Mouse (Mus musculus) heart, adult 2 months (tissue): ENCODE measurements around the gene Brcc3. TPM values are rescaled to one million over a fixed set of nuclear protein-coding genes. Genes with fewer than 3 reads are reported as not detected.

Source experiments
- DNase-seq, 2 experiments: peaks; one replicate each; pipeline ENCODE4 v3.0.0; 2021
- H3K27ac ChIP-seq: fragments of 200-600 bp; 2 replicates; pipeline ENCODE4 v1.8.1; 2022
- H3K27me3 ChIP-seq: fragments of 200-500 bp; 2 replicates; pipeline ENCODE4 v1.6.1; 2012; ENCODE audit warnings: mild to moderate bottlenecking, low read length, inconsistent platforms, mixed read lengths; ENCODE audit not compliant: control insufficient read depth, insufficient read depth
- H3K36me3 ChIP-seq: fragments of 200-500 bp; 2 replicates; pipeline ENCODE4 v1.6.1; 2012; ENCODE audit warnings: low read length, inconsistent platforms; ENCODE audit not compliant: control insufficient read depth, insufficient read depth
- H3K4me1 ChIP-seq: fragments of 200-500 bp; 2 replicates; pipeline ENCODE4 v1.6.1; 2011; ENCODE audit warnings: low read length; ENCODE audit not compliant: control insufficient read depth, insufficient read depth
- H3K4me3 ChIP-seq: fragments of 200-600 bp; 2 replicates; pipeline ENCODE4 v1.8.1; 2022
- H3K79me2 ChIP-seq: fragments of 200-500 bp; replicated peaks from 2 replicates; pipeline ENCODE4 v1.6.1; 2012; ENCODE audit warnings: mild to moderate bottlenecking, inconsistent platforms, low read length, moderate library complexity, mixed read lengths; ENCODE audit not compliant: control insufficient read depth, insufficient read depth
- H3K9ac ChIP-seq: fragments of 200-500 bp; 2 replicates; pipeline ENCODE4 v1.6.1; 2012; ENCODE audit warnings: low read depth, mild to moderate bottlenecking, control low read depth, inconsistent platforms, low read length, mixed read lengths
- CTCF ChIP-seq: fragments of 200-600 bp; IDR thresholded peaks from 2 replicates; pipeline ENCODE4 v1.8.1; 2022; ENCODE audit warnings: antibody characterized with exemption, mild to moderate bottlenecking, moderate library complexity
- EP300 ChIP-seq: fragments of 200-500 bp; IDR thresholded peaks from 2 replicates; pipeline ENCODE4 v1.6.1; 2011; ENCODE audit warnings: low read depth, low read length, control low read depth; ENCODE audit not compliant: insufficient read depth
- POLR2A ChIP-seq: fragments of 200-500 bp; IDR thresholded peaks from 2 replicates; pipeline ENCODE4 v1.6.1; 2011; ENCODE audit warnings: mild to moderate bottlenecking, low read depth, low read length, control low read depth; ENCODE audit not compliant: insufficient read depth
- WGBS: fragments of 180-500 bp; shearing (Covaris S2); methylation state at CpG from one replicate; pipeline ENCODE4 v1.1.7; 2018; 5-methylcytosine and 5-hydroxymethylcytosine counted together
- intact Hi-C: fragments of 180-260 bp; cut with DNase I; formaldehyde crosslinking; loops from one replicate; pipeline ENCODE4 v1.15.1; 2025
- long read RNA-seq: library from polyadenylated mRNA; stranded (forward); transcript quantifications from one replicate; pipeline ENCODE4 v2.0.0, GENCODE M21; 2021
- polyA plus RNA-seq: library from polyadenylated mRNA; depleted of rRNA; stranded (reverse); fragments of >200 nt; gene quantifications from 2 replicates; pipeline ENCODE4 v1.2.3, GENCODE M21; 2012; rRNA removed
- total RNA-seq, 2 experiments: library from RNA; stranded (reverse); gene quantifications; 2 replicates each; pipeline ENCODE4 v1.2.3; 2021

The Brcc3 gene
- 10 to 100 TPM; 23.9 to 28.6 TPM for total RNA-seq
- 9.7 and 23.4 TPM in 2 replicates for polyA plus RNA-seq
- long read RNA-seq, result 0 reads

GRCm38 (mm10) chrX:75415936-75416785 lies at the start of gene Brcc3, which contains the start of the genes Cmc4 and Mtcp1:
Gene Brcc3 (plus strand): TSS chrX:75416628.
Gene Cmc4 (minus strand): TSS chrX:75416584.
Gene Mtcp1 (minus strand): TSS chrX:75416588.
- H3K36me3 ChIP-seq, result no peaks in the 10 kb centered on the region; the same call in 1 of the 2 replicates
- TF ChIP-seq CTCF (no peak), EP300 (no peak), POLR2A (peak; percentile 91)
- DNase-seq, result peak; percentile 87 to 93
- peak within 1 kb of the TSS; percentile 77 for H3K27ac ChIP-seq
- H3K79me2 ChIP-seq, result no peaks in the 10 kb centered on the region
- 11% methylated on average over 51 of the region's 52 CpGs for whole genome bisulfite sequencing
- H3K4me3 ChIP-seq, result peak within 1 kb of the TSS; percentile 64
- peak within 1 kb of the TSS; percentile 97 for H3K9ac ChIP-seq
- H3K27me3 ChIP-seq, result no peaks in the 10 kb centered on the region
- no peaks in the 10 kb centered on the region for H3K4me1 ChIP-seq
- intact Hi-C loops, result loop anchor here (2.0 to 10.0 kb wide), 2 partner anchors 33 to 99 kb away; partner anchors contain the start of genes F8, Fundc2 and Vbp1

GRCm38 (mm10) chrX:75370197-75370596 lies 46.2 kb upstream of the Brcc3 start:
- Histone ChIP-seq H3K79me2 (no peaks in the 10 kb centered on the region), H3K27me3 (no peaks in the 10 kb centered on the region), H3K36me3 (no peaks in the 10 kb centered on the region), H3K4me1 (no peaks in the 10 kb centered on the region; the same call in 1 of the 2 replicates), H3K27ac (no peak overlapping the region), H3K4me3 (no peak overlapping the region), H3K9ac (no peak overlapping the region)
- intact Hi-C loops, result no loop called here
- no peak for DNase-seq
- TF ChIP-seq POLR2A, result no peak
- TF ChIP-seq EP300, result no peak
- no peak for TF ChIP-seq CTCF

GRCm38 (mm10) chrX:75372666-75373425 lies 43.6 kb upstream of the Brcc3 start:
- 36% methylated on average over 2 of the region's 2 CpGs for WGBS
- no peak for DNase-seq

GRCm38 (mm10) chrX:75376815-75377214 lies 39.6 kb upstream of the Brcc3 start:
- intact Hi-C loops, result no loop called here
- Histone ChIP-seq H3K9ac (no peak overlapping the region), H3K4me3 (no peak overlapping the region), H3K27ac (no peak overlapping the region), H3K79me2 (no peaks in the 10 kb centered on the region), H3K27me3 (no peaks in the 10 kb centered on the region), H3K36me3 (no peaks in the 10 kb centered on the region), H3K4me1 (peaks cover 1% of the 10 kb centered on the region)
- DNase-seq, result no peak
- TF ChIP-seq CTCF (no peak), EP300 (no peak)

More at GRCm38 (mm10) chrX:75372666-75373425, 43.6 kb upstream of the Brcc3 start:
- TF ChIP-seq CTCF, result no peak
- no peak for TF ChIP-seq POLR2A
- TF ChIP-seq EP300, result no peak
- Histone ChIP-seq H3K79me2 (no peaks in the 10 kb centered on the region), H3K27me3 (no peaks in the 10 kb centered on the region), H3K4me3 (no peak overlapping the region), H3K27ac (peak overlapping the region; percentile 29), H3K9ac (no peak overlapping the region), H3K4me1 (no peaks in the 10 kb centered on the region; the same call in 1 of the 2 replicates), H3K36me3 (no peaks in the 10 kb centered on the region)
- intact Hi-C loops, result no loop called here

- Histone ChIP-seq H3K4me3 (no peak overlapping the region), H3K36me3 (no peaks in the 10 kb centered on the region), H3K4me1 (peaks cover 1% of the 10 kb centered on the region), H3K27me3 (no peaks in the 10 kb centered on the region), H3K79me2 (no peaks in the 10 kb centered on the region), H3K9ac (no peak overlapping the region), H3K27ac (no peak overlapping the region)
- intact Hi-C loops, result loop anchor here (5.0 kb wide), 1 partner anchor 284 kb away; the partner anchor contains the start of gene Dkc1
- 59% methylated on average over 1 of the region's 1 CpGs for WGBS
- no peak for DNase-seq
- no peak for TF ChIP-seq POLR2A
- TF ChIP-seq CTCF, result no peak
- TF ChIP-seq EP300, result no peak
Measured at GRCm38 (mm10) chrX:75381176-75381575, 35.3 kb upstream of the Brcc3 start.
